ENCODE assay signal across 9 mouse cellular contexts in genomic region chr14:12112548-12113011, GRCm38 (mm10).
DNase-seq lines count a peak whose midpoint lies in the region; ATAC-seq and TF ChIP-seq lines count a peak whose summit lies in the region.
"Had no signal": no experiment of that assay in that cellular context is flagged by ENCODE, and none has a peak within 500 bp of the region (broad histone marks: within the 10 kb centered on the region; RNA-seq: fewer than 3 reads in every experiment).

No protein-coding gene starts in this region.

- ATAC-seq in Patski: no peak
- ATAC-seq in granulocyte monocyte progenitor cell, adult 5-6 weeks (replicated peaks; ENCODE audit: poor library complexity, severe bottlenecking): no peak

- CTCF ChIA-PET in Patski (lab: Charles Lee): interaction anchor here (0.9 to 1.5 kb wide), 2 partner anchors 13 to 24 kb away, joined by 3 read pairs; no protein-coding TSS in a partner anchor

- WGBS in lung, adult 2 months: 38% methylated on average over 2 of the region's 2 CpGs
- 79% methylated on average over 2 of the region's 2 CpGs for WGBS in thymus, adult 2 months
- WGBS in hindbrain, embryonic 10.5 days: 54% methylated on average over 2 of the region's 2 CpGs

- TF ChIP-seq POLR2A in lung, adult 2 months (IDR thresholded peaks at IDR 0.05; ENCODE audit: borderline replicate concordance, extremely low read depth, low read depth, low read length): no peak
- TF ChIP-seq POLR2A in thymus, adult 2 months (IDR thresholded peaks at IDR 0.05; ENCODE audit: control insufficient read depth, extremely low read depth, insufficient read depth, low read length, poor library complexity): no peak

- H3K27ac ChIP-seq in thymus, adult 2 months (ENCODE audit: control insufficient read depth, insufficient read depth, low read length): no peak overlapping the region
- H3K27ac ChIP-seq in hindbrain, embryonic 10.5 days: no peak overlapping the region
- H3K27ac ChIP-seq: embryonic facial prominence, embryonic 13.5 days had no signal

- intact Hi-C loops in heart, postnatal 10 days (cut with DNase I): no loop called here

- H3K9me3 ChIP-seq in hindbrain, embryonic 10.5 days: no peaks in the 10 kb centered on the region
- H3K9me3 ChIP-seq: embryonic facial prominence, embryonic 13.5 days had no signal

- peaks cover 12% of the 10 kb centered on the region for H3K4me1 ChIP-seq in lung, adult 2 months (ENCODE audit: control insufficient read depth, insufficient read depth, low read length)
- H3K4me1 ChIP-seq in thymus, adult 2 months (replicated peaks; ENCODE audit: control insufficient read depth, insufficient read depth, low read length): no peaks in the 10 kb centered on the region
- peaks cover 6% of the 10 kb centered on the region; the same call in 1 of the 2 replicates for H3K4me1 ChIP-seq in hindbrain, embryonic 10.5 days (replicated peaks)

- H3K4me3 ChIP-seq in lung, adult 2 months (replicated peaks; ENCODE audit: extremely low read depth, low read depth, low read length): no peak overlapping the region
- H3K4me3 ChIP-seq in thymus, adult 2 months (ENCODE audit: control insufficient read depth, insufficient read depth, low read length): no peak overlapping the region
- no peak overlapping the region for H3K4me3 ChIP-seq in hindbrain, embryonic 10.5 days
- H3K4me3 ChIP-seq: embryonic facial prominence, embryonic 13.5 days had no signal

- H3K36me3 ChIP-seq in thymus, adult 2 months (ENCODE audit: control insufficient read depth, insufficient read depth, low read length): no peaks in the 10 kb centered on the region
- 0 out of 2 replicates have a peak, but pooled peaks cover 4% of the 10 kb centered on the region for H3K36me3 ChIP-seq in hindbrain, embryonic 10.5 days
- H3K36me3 ChIP-seq: embryonic facial prominence, embryonic 13.5 days had no signal

- no peaks in the 10 kb centered on the region for H3K27me3 ChIP-seq in Patski
- H3K27me3 ChIP-seq in thymus, adult 2 months (ENCODE audit: control insufficient read depth, insufficient read depth, low read length): no peaks in the 10 kb centered on the region; the same call in 1 of the 2 replicates
- no peaks in the 10 kb centered on the region for H3K27me3 ChIP-seq in hindbrain, embryonic 10.5 days (ENCODE audit: insufficient read depth, poor library complexity, severe bottlenecking)
- H3K27me3 ChIP-seq: embryonic facial prominence, embryonic 13.5 days had no signal

- peak; percentile 28 to 37 for DNase-seq in heart, postnatal 10 days
- no peak for DNase-seq in heart, adult 9 months (ENCODE audit: low spot score in 2 of 2)
- peak; percentile 10 for DNase-seq in Patski (ENCODE audit: low read depth, low spot score)
- DNase-seq in gastrocnemius, adult 18-20 months (ENCODE audit: low spot score): peak; percentile 64
- peak; percentile 15 for DNase-seq in lung, adult 2 months
- DNase-seq in thymus, adult 2 months: no peak
- DNase-seq in hindbrain, embryonic 10.5 days (ENCODE audit: low spot score): no peak

- in situ Hi-C loops in Patski (cut with MboI; ENCODE audit: low pct_unique_long_range_greater_than_20kb): no loop called here

- TF ChIP-seq CTCF in Patski (IDR thresholded peaks at IDR 0.05): no peak
- TF ChIP-seq CTCF in lung, adult 2 months (IDR thresholded peaks at IDR 0.05; ENCODE audit: insufficient read depth, low read length): no peak
- no peak for TF ChIP-seq CTCF in thymus, adult 2 months (IDR thresholded peaks at IDR 0.05; ENCODE audit: borderline replicate concordance, control insufficient read depth, extremely low read depth, insufficient read depth, low read length, poor library complexity)

- POLR2A ChIA-PET in Patski (lab: Charles Lee): interaction anchor here (0.6 kb wide), 1 partner anchor 460 kb away, joined by 3 read pairs; no protein-coding TSS in a partner anchor

Comparison
In these comparisons a context has a peak if more than half of its experiments do, and no peak if none do; other contexts are left out.
1. DNase-seq: peak in heart, postnatal 10 days (2 of 2), Patski (single experiment), gastrocnemius, adult 18-20 months (single experiment) and lung, adult 2 months (single experiment); none in heart, adult 9 months (0 of 2), thymus, adult 2 months (single experiment) and hindbrain, embryonic 10.5 days (single experiment).